Mouse (Mus musculus): ENCODE results near the gene Mrgprx2.
"Not testable (repeated sequence)": the region's sequence is repeated elsewhere in the genome, so short reads cannot be mapped to it uniquely, and the experiment has no call there.

Gene Mrgprx2

GRCm38 (mm10) chr7:48499221-48499620 lies at the start of gene Mrgprx2:
Gene Mrgprx2, minus strand, starts transcription at chr7:48499321.
- no peak for DNase-seq

GRCm38 (mm10) chr7:48456242-48456641 lies 42.9 kb downstream of the Mrgprx2 start, which contains the start of gene Mrgprb1:
Gene Mrgprb1, minus strand, starts transcription at chr7:48456342.
- DNase-seq, result no peak

DNA sequence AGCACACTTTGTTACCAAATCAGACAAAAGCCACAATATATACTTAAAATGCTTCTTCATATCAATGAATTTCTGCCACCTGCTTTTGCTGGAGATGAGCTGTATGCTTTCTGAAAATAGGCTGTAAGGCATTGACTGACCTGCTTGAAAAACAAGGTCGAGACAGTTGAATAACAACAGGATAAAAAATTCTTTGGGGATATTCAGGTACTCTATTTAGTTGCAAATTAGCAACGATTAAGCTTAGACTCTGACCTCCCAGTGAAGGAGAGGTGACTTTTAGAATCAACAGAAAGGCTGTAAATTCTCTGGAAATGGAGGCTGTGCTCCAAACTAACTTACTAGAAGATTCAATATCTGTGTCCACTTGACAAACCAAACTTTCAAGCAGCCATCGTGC lies 62.5 kb downstream of the Mrgprx2 start:
- DNase-seq, result no peak

DNA sequence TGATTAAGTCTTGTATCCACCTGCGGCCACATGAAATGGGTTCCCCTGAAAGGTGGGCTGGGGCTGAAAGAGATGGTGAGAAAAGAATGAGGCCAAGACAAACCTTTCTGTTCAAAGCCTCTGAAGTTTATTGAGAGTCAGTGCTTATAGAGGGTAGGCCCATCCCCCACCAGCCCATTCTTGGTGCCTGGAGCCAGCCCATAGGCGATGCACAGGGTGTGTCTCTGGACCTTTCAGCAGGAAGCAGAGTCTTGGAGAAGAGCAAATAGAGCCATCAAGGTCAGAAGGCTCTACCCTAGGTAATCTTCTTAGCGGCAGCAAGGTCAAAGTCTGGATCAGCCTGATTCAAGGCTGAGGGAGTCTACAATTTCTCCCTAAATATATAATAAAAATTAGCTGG lies 63.2 kb downstream of the Mrgprx2 start:
- not testable (repeated sequence) for DNase-seq

Measured in right cerebral cortex, postnatal 4 days (tissue).